Mouse (Mus musculus) left cerebral cortex, postnatal 25 days (tissue): ENCODE data around the gene Apoc1. TPM values are rescaled to one million over a fixed set of nuclear protein-coding genes. Genes with fewer than 3 reads are reported as not detected.
A peak's percentile ranks its signal among the peaks of the same experiment; 100 is the strongest.

Experiments
- DNase-seq, 2 experiments: peaks; one replicate each; pipeline ENCODE4 v3.0.0; 2022; ENCODE audit warnings: low spot score in 2 of 2, mixed read lengths in 1 of 2
- intact Hi-C: fragments of 180-260 bp; cut with DNase I; formaldehyde crosslinking; loops from one replicate; pipeline ENCODE4 v1.15.1; 2025
- total RNA-seq, 2 experiments: library from RNA; stranded (reverse); gene quantifications; 2 replicates each; pipeline ENCODE4 v1.2.3; 2021

Gene Apoc1
- total RNA-seq, 2 experiments from 2014 or later = 2.6 to 4.0 TPM

GRCm38 (mm10) chr7:19664955-19665841 is 27.3 kb downstream of the Apoc1 start, which contains the start of gene Clptm1:
TSS of gene Clptm1 (minus strand) at chr7:19665033.
- intact Hi-C loops = loop anchor here (1.0 kb wide), 3 partner anchors 36 to 50 kb away; partner anchors contain the start of genes Relb and Tomm40
- DNase-seq = peak; percentile 97 to 98

- intact Hi-C loops = loop anchor here (1.0 kb wide), 1 partner anchor 35 kb away; the partner anchor contains the start of gene Relb
- DNase-seq = no peak
These were observed 28.0 kb downstream of the Apoc1 start for GRCm38 (mm10) chr7:19664455-19664954.

GRCm38 (mm10) chr7:19663940-19664339 is 28.5 kb downstream of the Apoc1 start:
- DNase-seq = no peak
- intact Hi-C loops = loop anchor here (1.0 kb wide), 1 partner anchor 35 kb away; the partner anchor contains the start of gene Relb

- no peak for DNase-seq
- intact Hi-C loops = no loop called here
These were observed 39.8 kb downstream of the Apoc1 start for GRCm38 (mm10) chr7:19652614-19653013.

GRCm38 (mm10) chr7:19651063-19651786 is 41.2 kb downstream of the Apoc1 start:
- no peak for DNase-seq
- intact Hi-C loops = no loop called here

- peak in 1 of 2 experiments; percentile 84 for DNase-seq
- intact Hi-C loops = no loop called here
These were observed 51.2 kb downstream of the Apoc1 start for GRCm38 (mm10) chr7:19641223-19641622.

Other genes starting within 250 kb of the Apoc1 start
- 10 to 100 TPM; 76.2 to 78.6 TPM for gene Mark4, start 233.8 kb downstream of the Apoc1 start, total RNA-seq
- under 1 TPM; 0.18 to 0.64 TPM for gene Exoc3l2, start 229.3 kb downstream of the Apoc1 start, total RNA-seq
- gene Bloc1s3, start 184.3 kb downstream of the Apoc1 start, total RNA-seq = 1 to 10 TPM; 6.7 to 7.4 TPM
- 10 to 100 TPM; 18.4 to 18.8 TPM for gene Trappc6a, start 184.3 kb downstream of the Apoc1 start, total RNA-seq
- under 1 TPM; 0.64 to 0.87 TPM for gene Nkpd1, start 174.8 kb downstream of the Apoc1 start, total RNA-seq
- 100 to 1,000 TPM; 122 TPM for gene Ppp1r37, start 129.6 kb downstream of the Apoc1 start, total RNA-seq
- gene Zfp296, start 115.4 kb downstream of the Apoc1 start, total RNA-seq = 1 to 10 TPM in 1 of 2 experiments, under 1 TPM in 1; 0.27 to 1.1 TPM
- gene Gemin7, start 115.1 kb downstream of the Apoc1 start, total RNA-seq = 10 to 100 TPM; 43.7 to 47.1 TPM
- gene Clasrp, start 88.2 kb downstream of the Apoc1 start, total RNA-seq = 10 to 100 TPM; 70.9 to 81.0 TPM
- 1 to 10 TPM; 6.6 to 7.5 TPM for gene Relb, start 63.2 kb downstream of the Apoc1 start, total RNA-seq
- gene Clptm1, start 27.6 kb downstream of the Apoc1 start, total RNA-seq = 100 to 1,000 TPM; 144 to 151 TPM
- not detected for gene Apoc2, start 14.7 kb downstream of the Apoc1 start, total RNA-seq
- not detected for gene Gm44805, start 11.2 kb downstream of the Apoc1 start, total RNA-seq
- gene Apoc4, start 11.2 kb downstream of the Apoc1 start, total RNA-seq = not detected
- gene Apoe, start 6.5 kb upstream of the Apoc1 start, total RNA-seq = 1,000 to 10,000 TPM; 2,052 to 2,099 TPM
- gene Tomm40, start 22.8 kb upstream of the Apoc1 start, total RNA-seq = 100 to 1,000 TPM; 112 to 115 TPM
- 1 to 10 TPM; 7.4 to 9.3 TPM for gene Nectin2, start 57.8 kb upstream of the Apoc1 start, total RNA-seq
- 10 to 100 TPM; 10.4 to 12.5 TPM for gene Bcam, start 78.4 kb upstream of the Apoc1 start, total RNA-seq
- not detected for gene Cblc, start 104.1 kb upstream of the Apoc1 start, total RNA-seq
- under 1 TPM; 0.46 to 0.53 TPM for gene Bcl3, start 130.1 kb upstream of the Apoc1 start, total RNA-seq
- 1 to 10 TPM; 2.3 to 2.5 TPM for gene Gm19345, start 159.3 kb upstream of the Apoc1 start, total RNA-seq
- not detected for gene Ceacam16, start 168.6 kb upstream of the Apoc1 start, total RNA-seq
- gene Ceacam19, start 195.3 kb upstream of the Apoc1 start, total RNA-seq = not detected
- gene Pvr, start 228.5 kb upstream of the Apoc1 start, total RNA-seq = 10 to 100 TPM; 10.7 to 13.3 TPM